Mouse (Mus musculus) hindbrain, embryonic 11.5 days (tissue): ENCODE results near the gene Rgs19. TPM values are rescaled to one million over a fixed set of nuclear protein-coding genes. Genes with fewer than 3 reads are reported as not detected.

ENCODE experiments used
- ATAC-seq: fragments of 200-750 bp; cut with Nextera tagmentation; 2 replicates; pipeline ENCODE4 v1.8.0; 2017; ENCODE audit warnings: mild to moderate bottlenecking, moderate TSS enrichment, moderate library complexity; ENCODE audit not compliant: low FRiP score
- DNase-seq: peaks from one replicate; pipeline ENCODE4 v3.0.0-alpha.2; 2015; ENCODE audit warnings: low spot score
- H3K27ac ChIP-seq: fragments of 300-500 bp; sonication (generic); 2 replicates; pipeline ENCODE4 v1.5.1; 2014; ENCODE audit warnings: mild to moderate bottlenecking, low read depth, low read length
- H3K27me3 ChIP-seq: fragments of 300-500 bp; sonication (generic); 2 replicates; pipeline ENCODE4 v1.6.1; 2014; ENCODE audit warnings: mild to moderate bottlenecking, low read length, moderate library complexity, mixed read lengths; ENCODE audit not compliant: control insufficient read depth, insufficient read depth
- H3K36me3 ChIP-seq: fragments of 300-500 bp; sonication (generic); 2 replicates; pipeline ENCODE4 v1.6.1; 2014; ENCODE audit warnings: mild to moderate bottlenecking, low read length, moderate library complexity, mixed read lengths; ENCODE audit not compliant: control insufficient read depth, insufficient read depth
- H3K4me1 ChIP-seq: fragments of 300-500 bp; sonication (generic); replicated peaks from 2 replicates; pipeline ENCODE4 v1.6.1; 2014; ENCODE audit warnings: low read length, mixed read lengths; ENCODE audit not compliant: control insufficient read depth, insufficient read depth
- H3K4me2 ChIP-seq: fragments of 300-500 bp; sonication (generic); replicated peaks from 2 replicates; pipeline ENCODE4 v1.6.1; 2014; ENCODE audit warnings: mild to moderate bottlenecking, low read depth, low read length
- H3K4me3 ChIP-seq: fragments of 300-500 bp; sonication (generic); 2 replicates; pipeline ENCODE4 v1.5.1; 2014; ENCODE audit warnings: low read depth, low read length
- H3K9ac ChIP-seq: fragments of 300-500 bp; sonication (generic); 2 replicates; pipeline ENCODE4 v1.6.1; 2014; ENCODE audit warnings: low read depth, low read length
- H3K9me3 ChIP-seq: fragments of 300-500 bp; sonication (generic); 2 replicates; pipeline ENCODE4 v1.6.1; 2016; ENCODE audit warnings: low read length; ENCODE audit not compliant: control insufficient read depth
- WGBS: fragments of 180-500 bp; shearing (Covaris S2); extraction: QIAGEN DNeasy Blood & Tissue Kit; methylation state at CpG from one replicate; pipeline ENCODE4 v1.1.7; 2014; 5-methylcytosine and 5-hydroxymethylcytosine counted together
- polyA plus RNA-seq: library from polyadenylated mRNA; unstranded; fragments of >200 nt; fragmentation: Nextera tagmentation; extraction: Ambion mirVana; gene quantifications from 2 replicates; pipeline ENCODE4 v1.2.1, GENCODE M21; 2014

Gene Rgs19
- 62.2 and 63.7 TPM in 2 replicates for polyA plus RNA-seq

DNA sequence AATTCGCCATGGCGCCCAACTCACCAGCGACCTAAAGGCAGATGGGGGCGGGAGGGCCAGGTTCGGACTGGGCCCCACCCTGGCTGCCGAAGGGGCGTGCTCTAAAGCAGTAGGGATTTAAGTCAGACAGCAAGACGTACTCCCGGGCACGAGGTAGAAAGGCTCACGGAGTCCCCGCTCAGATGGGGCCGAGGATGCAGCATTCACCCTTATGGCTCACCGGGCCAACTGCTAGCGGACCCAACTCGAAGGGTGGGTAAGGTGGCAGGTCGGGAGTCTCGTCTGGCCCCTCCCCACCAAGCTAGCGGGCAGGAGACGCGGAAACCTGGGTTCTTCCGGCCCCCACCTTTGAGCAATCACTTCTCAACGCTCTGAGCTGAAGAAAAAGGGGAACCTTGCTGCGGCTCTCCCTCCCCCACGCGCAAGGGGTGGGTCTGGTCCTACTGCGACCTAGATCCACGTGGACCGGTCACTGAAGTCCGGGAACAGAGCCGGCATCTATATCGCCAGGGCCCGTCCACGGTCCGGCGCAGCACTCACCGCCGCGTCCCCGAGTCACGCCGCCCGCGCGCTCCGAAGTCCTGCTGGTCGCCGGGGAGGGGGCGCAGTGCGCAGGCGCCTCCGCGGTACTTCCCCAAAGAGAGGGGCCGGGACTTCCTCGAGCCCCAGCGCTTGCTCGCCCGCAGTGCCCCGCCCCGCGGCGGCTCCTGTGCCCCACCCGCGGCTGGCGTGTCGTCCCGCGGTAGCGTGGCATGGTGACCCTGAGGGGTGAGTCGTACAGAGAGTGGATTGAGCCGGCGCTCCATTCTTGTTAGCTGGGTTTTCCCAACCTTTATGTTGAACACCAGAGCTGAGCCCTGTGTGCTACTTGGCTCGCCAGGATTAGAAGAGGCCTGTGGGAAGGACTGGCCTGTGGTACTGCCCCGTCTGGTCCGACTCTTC, at the start of gene Rgs19:
Rgs19 (minus strand) TSS at position 639 of the 942 bp plus-strand sequence.
- Histone ChIP-seq H3K4me1 (no peaks in the 10 kb centered on the region), H3K4me3 (peak within 1 kb of the TSS; percentile 61), H3K9ac (peak within 1 kb of the TSS; percentile 57), H3K27ac (peak within 1 kb of the TSS; percentile 56), H3K4me2 (peak within 1 kb of the TSS; percentile 90), H3K27me3 (no peaks in the 10 kb centered on the region), H3K9me3 (no peaks in the 10 kb centered on the region), H3K36me3 (no peaks in the 10 kb centered on the region)
- ATAC-seq (peak; percentile 83), DNase-seq (peak; percentile 82)
- under 1% methylated on average over 56 of the region's 75 CpGs for WGBS

DNA sequence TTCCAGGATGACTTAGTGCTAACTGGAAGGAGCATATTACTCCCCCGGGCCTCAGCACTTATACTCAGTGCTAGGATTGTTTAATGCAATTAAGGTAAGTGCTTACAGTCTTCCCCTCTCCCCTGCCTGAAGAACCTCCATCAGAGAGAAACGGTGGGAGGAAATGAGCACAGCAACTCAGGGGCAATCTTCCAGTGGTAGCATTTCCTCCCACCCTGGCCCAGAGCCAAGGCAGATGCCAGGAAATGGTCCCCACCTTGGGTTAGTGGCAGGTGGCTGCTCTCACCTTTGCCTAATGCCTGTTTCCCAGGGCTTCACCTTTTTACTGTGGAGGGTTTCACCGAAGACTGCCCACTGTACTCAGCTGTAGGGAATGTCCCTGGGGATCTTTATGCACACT, 36.3 kb upstream of the Rgs19 start:
- Histone ChIP-seq H3K27me3 (no peaks in the 10 kb centered on the region), H3K9ac (no peak overlapping the region), H3K9me3 (no peaks in the 10 kb centered on the region), H3K36me3 (no peaks in the 10 kb centered on the region), H3K4me3 (no peak overlapping the region), H3K4me1 (no peaks in the 10 kb centered on the region), H3K4me2 (no peak overlapping the region), H3K27ac (no peak overlapping the region)
- no peak for DNase-seq
- 75% methylated on average over 3 of the region's 3 CpGs for WGBS
- no peak for ATAC-seq

DNA sequence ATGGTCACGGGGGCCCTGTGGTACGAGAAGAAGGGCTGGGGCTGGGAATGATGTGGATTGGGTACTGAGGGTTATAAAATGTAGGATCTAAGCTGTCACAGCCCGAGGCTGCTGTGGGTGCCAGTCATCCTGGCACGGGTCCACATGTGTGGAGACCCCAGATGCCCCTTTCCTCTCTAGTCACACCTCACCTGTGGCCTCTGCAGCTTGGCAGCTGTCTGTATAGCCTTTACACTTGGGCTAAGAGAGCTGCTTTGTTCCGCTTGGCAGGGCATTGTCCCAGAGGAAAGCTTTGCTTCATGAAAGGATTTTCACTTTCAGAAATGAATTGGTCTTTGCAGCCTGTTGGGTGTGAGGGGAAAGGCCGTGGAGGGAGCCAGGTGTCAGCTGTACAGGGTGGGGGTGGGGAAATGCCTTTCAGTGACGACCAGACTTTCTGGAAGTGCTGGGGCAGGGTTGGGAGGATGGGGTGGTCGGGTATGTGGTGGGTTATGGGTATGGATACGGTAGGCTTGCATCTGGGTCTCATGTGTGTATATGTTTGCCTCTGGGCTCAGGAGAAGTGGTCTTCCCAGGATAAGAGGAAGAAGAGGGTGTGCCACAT, 34.0 kb upstream of the Rgs19 start:
- Histone ChIP-seq H3K4me1 (no peaks in the 10 kb centered on the region), H3K4me2 (no peak overlapping the region), H3K36me3 (no peaks in the 10 kb centered on the region), H3K4me3 (no peak overlapping the region), H3K27me3 (no peaks in the 10 kb centered on the region), H3K9ac (no peak overlapping the region), H3K27ac (no peak overlapping the region), H3K9me3 (no peaks in the 10 kb centered on the region)
- ATAC-seq (no peak; the same call in 1 of the 2 replicates), DNase-seq (no peak)
- WGBS, result 57% methylated on average over 9 of the region's 9 CpGs

DNA sequence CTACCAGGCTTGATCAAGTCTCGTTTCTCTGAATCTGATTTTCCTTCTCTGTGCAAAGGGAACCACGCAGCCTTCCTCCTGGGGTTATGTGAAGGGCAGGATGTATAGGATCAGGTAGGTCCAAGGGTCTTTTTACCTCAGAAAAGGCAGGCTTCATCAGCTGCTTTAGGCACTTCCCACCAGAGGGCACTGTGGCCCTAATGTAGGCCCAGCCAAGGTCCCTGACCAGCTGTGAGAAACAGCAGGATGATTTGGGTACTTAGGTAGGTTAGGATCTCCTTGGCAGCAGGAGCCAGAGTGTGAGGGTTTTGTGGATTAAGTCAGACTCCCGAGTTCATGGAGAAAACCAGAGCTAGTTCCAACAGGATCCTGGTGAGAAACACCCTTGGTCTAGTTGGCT, 28.4 kb upstream of the Rgs19 start:
- H3K9ac ChIP-seq, result no peak overlapping the region
- H3K27me3 ChIP-seq, result no peaks in the 10 kb centered on the region
- no peak overlapping the region for H3K4me2 ChIP-seq
- H3K27ac ChIP-seq, result no peak overlapping the region
- H3K9me3 ChIP-seq, result no peaks in the 10 kb centered on the region
- ATAC-seq (peak; percentile 40; the same call in 1 of the 2 replicates), DNase-seq (peak; percentile 74)
- H3K4me3 ChIP-seq, result no peak overlapping the region
- H3K36me3 ChIP-seq, result no peaks in the 10 kb centered on the region
- 22% methylated on average over 3 of the region's 3 CpGs for WGBS
- H3K4me1 ChIP-seq, result no peaks in the 10 kb centered on the region

DNA sequence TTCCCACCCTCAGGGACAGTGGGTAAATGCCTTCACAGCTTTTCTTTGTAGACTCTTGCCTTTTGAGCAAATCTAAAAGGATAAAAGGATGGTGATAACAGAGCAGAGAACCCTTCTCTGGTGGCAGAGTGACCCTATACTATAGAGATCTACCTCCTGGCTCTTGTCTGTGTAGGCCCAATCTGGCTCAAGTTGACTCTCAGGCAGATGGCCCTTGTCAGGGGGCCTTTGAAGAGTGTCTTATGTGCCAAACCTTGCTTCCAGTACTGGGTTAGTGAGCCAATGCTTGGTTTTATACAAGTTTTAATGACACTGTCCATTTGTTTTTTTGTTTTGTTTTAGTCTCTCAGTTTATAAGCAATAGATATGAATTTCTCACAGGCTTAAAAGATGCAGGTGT, 27.4 kb upstream of the Rgs19 start:
- H3K9me3 ChIP-seq, result no peaks in the 10 kb centered on the region
- no peaks in the 10 kb centered on the region for H3K36me3 ChIP-seq
- no peak overlapping the region for H3K27ac ChIP-seq
- no peaks in the 10 kb centered on the region for H3K4me1 ChIP-seq
- no peak overlapping the region for H3K4me3 ChIP-seq
- no peaks in the 10 kb centered on the region for H3K27me3 ChIP-seq
- no peak for ATAC-seq
- no peak overlapping the region for H3K9ac ChIP-seq
- DNase-seq, result no peak
- no peak overlapping the region for H3K4me2 ChIP-seq

DNA sequence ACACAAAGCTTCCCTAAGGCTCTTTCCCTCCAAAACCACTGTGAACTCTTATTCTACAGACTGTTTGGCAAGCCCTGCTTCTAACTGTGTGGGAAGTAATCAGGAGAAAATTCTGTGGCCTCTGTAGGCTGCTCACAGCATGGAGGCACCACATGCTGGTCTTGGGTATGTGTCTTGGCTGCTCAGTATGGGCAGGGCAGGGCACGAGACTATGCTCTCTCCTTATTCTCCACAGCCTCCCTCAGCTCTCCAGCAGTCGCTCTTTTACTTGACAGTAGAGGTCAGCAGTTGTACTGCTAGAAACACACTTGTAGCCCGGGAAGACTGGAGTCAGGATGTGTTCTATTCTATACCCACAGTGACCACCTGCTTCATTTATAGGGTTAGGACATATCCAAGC, 26.3 kb upstream of the Rgs19 start:
- Histone ChIP-seq H3K4me3 (no peak overlapping the region), H3K27me3 (no peaks in the 10 kb centered on the region), H3K27ac (no peak overlapping the region), H3K4me1 (peaks cover 4% of the 10 kb centered on the region), H3K4me2 (no peak overlapping the region), H3K36me3 (no peaks in the 10 kb centered on the region), H3K9me3 (no peaks in the 10 kb centered on the region), H3K9ac (no peak overlapping the region)
- WGBS, result 28% methylated on average over 3 of the region's 3 CpGs
- ATAC-seq (no peak), DNase-seq (no peak)

DNA sequence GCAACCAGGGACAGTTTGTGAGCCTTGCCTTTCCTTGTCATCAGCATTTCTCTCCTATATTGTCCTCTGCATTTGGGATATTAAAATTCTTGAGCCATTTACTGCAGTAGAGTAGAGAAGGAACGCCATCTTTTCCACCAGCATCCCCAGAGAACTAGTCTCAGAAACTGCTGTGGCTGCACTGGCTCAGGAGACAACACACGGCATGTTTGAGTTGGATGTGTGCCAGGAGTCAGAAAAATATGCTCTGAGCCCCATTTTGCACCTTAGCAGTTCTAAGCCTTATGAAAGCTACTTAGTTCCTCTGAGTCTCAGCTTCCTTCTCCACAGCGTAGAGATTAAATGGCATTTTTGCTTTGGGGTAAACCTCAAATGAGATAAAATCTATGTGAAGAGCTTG, 23.2 kb upstream of the Rgs19 start:
- ATAC-seq (no peak), DNase-seq (no peak)
- H3K9me3 ChIP-seq, result no peaks in the 10 kb centered on the region
- no peaks in the 10 kb centered on the region for H3K27me3 ChIP-seq
- WGBS, result 77% methylated on average over 3 of the region's 3 CpGs
- no peak overlapping the region for H3K9ac ChIP-seq
- H3K4me1 ChIP-seq, result peaks cover 4% of the 10 kb centered on the region
- H3K36me3 ChIP-seq, result no peaks in the 10 kb centered on the region
- H3K4me3 ChIP-seq, result no peak overlapping the region
- H3K4me2 ChIP-seq, result no peak overlapping the region
- no peak overlapping the region for H3K27ac ChIP-seq

DNA sequence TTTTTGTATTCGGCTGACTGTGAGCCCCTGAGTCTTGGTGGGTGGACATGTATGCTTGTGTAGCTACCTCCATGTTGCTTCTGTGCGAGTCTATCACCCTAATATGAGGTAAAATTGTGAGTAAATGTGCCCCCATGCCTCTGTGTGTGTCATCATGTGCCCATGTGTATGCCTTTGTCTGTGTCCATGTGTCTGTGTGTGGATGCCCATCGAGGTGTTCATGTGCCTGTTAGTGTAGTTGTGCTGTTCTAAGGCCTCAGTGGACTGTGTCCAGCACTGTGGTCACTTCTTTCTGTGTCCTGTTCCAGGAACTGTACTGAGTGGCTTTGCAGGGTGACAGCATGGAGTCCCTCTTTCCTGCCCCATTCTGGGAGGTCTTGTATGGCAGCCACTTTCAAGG, 21.6 kb upstream of the Rgs19 start:
- Histone ChIP-seq H3K4me1 (peaks cover 4% of the 10 kb centered on the region), H3K36me3 (no peaks in the 10 kb centered on the region), H3K4me2 (peak overlapping the region; percentile 42), H3K4me3 (peak overlapping the region; percentile 38), H3K9me3 (no peaks in the 10 kb centered on the region), H3K27ac (peak overlapping the region; percentile 65; the same call in 1 of the 2 replicates), H3K9ac (peak overlapping the region; percentile 54), H3K27me3 (no peaks in the 10 kb centered on the region)
- DNase-seq (no peak), ATAC-seq (peak; percentile 41)
- 67% methylated on average over 3 of the region's 3 CpGs for WGBS
